Mouse (Mus musculus) heart, embryonic 14.5 days (tissue): ENCODE measurements at regions not wholly inside any gene's neighbourhood (a gene's known extent, or its start where the extent isn't known, plus 50 kb on each side); places are given as distances from the start of the nearest gene placed in this dataset.

Experiments used
- ATAC-seq: fragments of 200-750 bp; cut with Nextera tagmentation; 2 replicates; pipeline ENCODE4 v1.8.0; 2017; ENCODE audit warnings: low read depth, moderate TSS enrichment; ENCODE audit not compliant: insufficient number of reproducible peaks, insufficient read depth, low FRiP score
- H3K27ac ChIP-seq, 2 experiments: fragments of 200-500 bp in 1 of 2; fragments of 300-500 bp in 1 of 2; sonication (generic) in 1 of 2; replicated peaks in 1 of 2; 2 replicates each; pipeline ENCODE4 v1.5.1; 2012 to 2014; ENCODE audit warnings: low read depth in 2 of 2, low read length in 2 of 2, control low read depth in 1 of 2, mild to moderate bottlenecking in 1 of 2, mixed read lengths in 1 of 2; ENCODE audit not compliant: control insufficient read depth in 1 of 2, insufficient read depth in 1 of 2
- H3K27me3 ChIP-seq: fragments of 300-500 bp; sonication (generic); 2 replicates; pipeline ENCODE4 v1.6.1; 2014; ENCODE audit warnings: mild to moderate bottlenecking, low read length, control low read depth; ENCODE audit not compliant: control insufficient read depth, insufficient read depth
- H3K36me3 ChIP-seq: fragments of 300-500 bp; sonication (generic); 2 replicates; pipeline ENCODE4 v1.6.1; 2014; ENCODE audit warnings: mild to moderate bottlenecking, control low read depth, low read length, mixed read lengths; ENCODE audit not compliant: control insufficient read depth, insufficient read depth
- H3K4me1 ChIP-seq, 2 experiments: fragments of 200-500 bp in 1 of 2; fragments of 300-500 bp in 1 of 2; sonication (generic) in 1 of 2; 2 replicates each; pipeline ENCODE4 v1.6.1; 2012 to 2014; ENCODE audit warnings: low read length in 2 of 2, control low read depth in 1 of 2, mixed read lengths in 1 of 2; ENCODE audit not compliant: control insufficient read depth in 2 of 2, insufficient read depth in 2 of 2
- H3K4me2 ChIP-seq: fragments of 300-500 bp; sonication (generic); 2 replicates; pipeline ENCODE4 v1.6.1; 2014; ENCODE audit warnings: mild to moderate bottlenecking, low read length
- H3K4me3 ChIP-seq, 2 experiments: fragments of 200-500 bp in 1 of 2; fragments of 300-500 bp in 1 of 2; sonication (generic) in 1 of 2; 2 replicates each; pipeline ENCODE4 v1.5.1; 2012 to 2014; ENCODE audit warnings: low read length in 2 of 2, mild to moderate bottlenecking in 2 of 2, control low read depth in 1 of 2, low read depth in 1 of 2, moderate library complexity in 1 of 2; ENCODE audit not compliant: control insufficient read depth in 1 of 2, insufficient read depth in 1 of 2
- H3K9ac ChIP-seq: fragments of 300-500 bp; sonication (generic); 2 replicates; pipeline ENCODE4 v1.6.1; 2014; ENCODE audit warnings: mild to moderate bottlenecking, low read length
- H3K9me3 ChIP-seq: fragments of 300-500 bp; sonication (generic); 2 replicates; pipeline ENCODE4 v1.6.1; 2016; ENCODE audit warnings: low read length, control low read depth; ENCODE audit not compliant: control insufficient read depth
- WGBS: fragments of 180-500 bp; shearing (Covaris S2); extraction: QIAGEN DNeasy Blood & Tissue Kit; methylation state at CpG from one replicate; pipeline ENCODE4 v1.1.7; 2014; 5-methylcytosine and 5-hydroxymethylcytosine counted together

- H3K9ac ChIP-seq: no peak overlapping the region
- no peak overlapping the region for H3K4me3 ChIP-seq
- no peaks in the 10 kb centered on the region for H3K36me3 ChIP-seq
- H3K27me3 ChIP-seq: peaks cover 3% of the 10 kb centered on the region; the same call in 1 of the 2 replicates
- H3K4me2 ChIP-seq: no peak overlapping the region
- H3K27ac ChIP-seq: no peak overlapping the region
- H3K9me3 ChIP-seq: no peaks in the 10 kb centered on the region
- no peak for ATAC-seq
- WGBS: 38% methylated on average over 5 of the region's 5 CpGs
- no peaks in the 10 kb centered on the region for H3K4me1 ChIP-seq
Observed at GRCm38 (mm10) chr1:120801248-120801979, 199.2 kb downstream of the En1 start.

- WGBS: 61% methylated on average over 8 of the region's 8 CpGs
- no peak overlapping the region for H3K9ac ChIP-seq
- no peak overlapping the region for H3K4me3 ChIP-seq
- no peak overlapping the region for H3K27ac ChIP-seq
- peaks cover 3% of the 10 kb centered on the region; the same call in 1 of the 2 replicates for H3K27me3 ChIP-seq
- H3K4me1 ChIP-seq: no peaks in the 10 kb centered on the region
- H3K4me2 ChIP-seq: no peak overlapping the region
- no peaks in the 10 kb centered on the region for H3K9me3 ChIP-seq
- no peak for ATAC-seq
- H3K36me3 ChIP-seq: no peaks in the 10 kb centered on the region
Observed at GRCm38 (mm10) chr1:120801980-120802364, 199.8 kb downstream of the En1 start.

- no peaks in the 10 kb centered on the region for H3K36me3 ChIP-seq
- WGBS: 58% methylated on average over 4 of the region's 4 CpGs
- H3K4me1 ChIP-seq: no peaks in the 10 kb centered on the region; a peak in 1 of 4 replicates
- 0 out of 2 replicates have a peak, but pooled peaks cover 3% of the 10 kb centered on the region for H3K9me3 ChIP-seq
- H3K4me3 ChIP-seq: no peak overlapping the region
- H3K27ac ChIP-seq: no peak overlapping the region
- H3K4me2 ChIP-seq: no peak overlapping the region
- no peak overlapping the region for H3K9ac ChIP-seq
- H3K27me3 ChIP-seq: no peaks in the 10 kb centered on the region
- ATAC-seq: no peak
Observed at GRCm38 (mm10) chr1:120814441-120814840, 212.2 kb downstream of the En1 start.

DNA sequence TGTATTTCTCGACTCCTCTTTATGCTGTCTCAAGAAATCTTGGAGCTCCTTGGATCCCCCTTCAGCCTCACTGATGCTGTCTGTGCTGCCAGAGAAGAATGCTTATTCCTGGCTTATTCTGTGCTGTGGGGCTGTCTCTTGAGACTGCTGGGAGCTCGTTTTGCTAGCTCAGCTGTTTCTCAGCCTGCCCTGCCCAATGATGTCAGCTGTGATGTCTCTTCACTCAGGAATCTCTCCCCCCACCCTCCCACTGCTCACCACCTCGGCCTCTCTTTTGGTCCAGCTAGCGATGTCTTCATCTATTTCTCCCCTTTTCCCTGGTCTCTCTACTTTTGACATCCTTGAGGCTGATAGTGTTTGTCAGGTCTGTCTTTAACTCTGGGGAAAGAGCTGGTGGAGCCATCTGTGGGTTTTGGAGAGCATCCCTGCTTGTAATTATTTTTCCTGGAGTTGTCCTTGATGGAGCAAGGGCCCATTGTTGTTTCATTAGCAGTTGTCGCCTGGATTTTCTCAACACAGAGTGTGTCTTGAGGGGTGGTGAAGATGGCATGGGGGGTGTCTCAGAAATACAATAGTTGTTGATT, 214.1 kb downstream of the En1 start:
- no peak overlapping the region for H3K9ac ChIP-seq
- no peak overlapping the region for H3K4me2 ChIP-seq
- WGBS: 40% methylated on average over 5 of the region's 5 CpGs
- no peaks in the 10 kb centered on the region for H3K9me3 ChIP-seq
- H3K27me3 ChIP-seq: no peaks in the 10 kb centered on the region
- H3K27ac ChIP-seq: no peak overlapping the region
- no peak for ATAC-seq
- H3K36me3 ChIP-seq: no peaks in the 10 kb centered on the region
- no peak overlapping the region for H3K4me3 ChIP-seq
- H3K4me1 ChIP-seq: no peaks in the 10 kb centered on the region; a peak in 1 of 4 replicates

- Histone ChIP-seq H3K4me1 (no peaks in the 10 kb centered on the region; a peak in 1 of 4 replicates), H3K27me3 (no peaks in the 10 kb centered on the region), H3K27ac (no peak overlapping the region), H3K4me3 (no peak overlapping the region), H3K36me3 (no peaks in the 10 kb centered on the region), H3K9ac (no peak overlapping the region), H3K9me3 (no peaks in the 10 kb centered on the region), H3K4me2 (no peak overlapping the region)
- WGBS: 23% methylated on average over 1 of the region's 1 CpGs
- no peak for ATAC-seq
Observed at GRCm38 (mm10) chr1:120817563-120817962, 215.3 kb downstream of the En1 start.

- Histone ChIP-seq H3K4me3 (no peak overlapping the region), H3K27me3 (no peaks in the 10 kb centered on the region), H3K4me2 (no peak overlapping the region), H3K4me1 (no peaks in the 10 kb centered on the region), H3K36me3 (no peaks in the 10 kb centered on the region), H3K27ac (no peak overlapping the region), H3K9ac (no peak overlapping the region), H3K9me3 (no peaks in the 10 kb centered on the region)
- no peak for ATAC-seq
- WGBS: 33% methylated on average over 1 of the region's 1 CpGs
Observed at GRCm38 (mm10) chr1:120831975-120832374, 229.8 kb downstream of the En1 start.

- Histone ChIP-seq H3K4me3 (no peak overlapping the region), H3K4me1 (peaks cover 0 to 3% of the 10 kb centered on the region in 2 experiments; a peak in 1 of 4 replicates), H3K9ac (no peak overlapping the region), H3K36me3 (no peaks in the 10 kb centered on the region), H3K27me3 (peaks cover 5% of the 10 kb centered on the region), H3K4me2 (no peak overlapping the region), H3K9me3 (no peaks in the 10 kb centered on the region), H3K27ac (no peak overlapping the region)
- 59% methylated on average over 7 of the region's 7 CpGs for WGBS
- no peak for ATAC-seq
Observed at GRCm38 (mm10) chr1:120842596-120842995, 240.4 kb downstream of the En1 start.
